Mouse (Mus musculus) right cerebral cortex, postnatal 10 days (tissue): ENCODE measurements at regions not wholly inside any gene's neighbourhood (a gene's known extent, or its start where the extent isn't known, plus 50 kb on each side); places are given as distances from the start of the nearest gene placed in this dataset.
"Not testable (repeated sequence)": the region's sequence is repeated elsewhere in the genome, so short reads cannot be mapped to it uniquely, and the experiment has no call there.

Experiments used
- DNase-seq, 2 experiments: peaks; one replicate each; pipeline ENCODE4 v3.0.0; 2021; ENCODE audit warnings: low spot score in 2 of 2

DNA sequence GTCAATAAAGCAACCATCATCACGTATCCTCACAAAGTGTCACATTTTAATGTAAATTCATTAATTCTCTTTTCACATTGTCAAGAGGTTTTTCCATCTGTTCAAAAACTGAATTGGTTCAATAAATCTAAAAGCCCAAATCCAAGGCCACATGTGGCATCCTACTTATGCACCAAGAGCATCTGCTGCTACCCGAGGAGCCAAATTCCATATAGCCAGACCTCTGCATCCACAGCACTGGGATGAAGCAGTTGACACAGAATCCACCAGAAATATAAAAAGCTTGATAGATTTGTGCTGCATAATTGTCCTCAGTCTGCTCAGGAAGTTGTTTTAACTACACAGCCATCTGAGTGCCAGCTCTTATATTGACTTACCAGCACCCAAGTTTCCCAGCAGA lies 164.4 kb upstream of the Tram1l1 start:
- no peak for DNase-seq

DNA sequence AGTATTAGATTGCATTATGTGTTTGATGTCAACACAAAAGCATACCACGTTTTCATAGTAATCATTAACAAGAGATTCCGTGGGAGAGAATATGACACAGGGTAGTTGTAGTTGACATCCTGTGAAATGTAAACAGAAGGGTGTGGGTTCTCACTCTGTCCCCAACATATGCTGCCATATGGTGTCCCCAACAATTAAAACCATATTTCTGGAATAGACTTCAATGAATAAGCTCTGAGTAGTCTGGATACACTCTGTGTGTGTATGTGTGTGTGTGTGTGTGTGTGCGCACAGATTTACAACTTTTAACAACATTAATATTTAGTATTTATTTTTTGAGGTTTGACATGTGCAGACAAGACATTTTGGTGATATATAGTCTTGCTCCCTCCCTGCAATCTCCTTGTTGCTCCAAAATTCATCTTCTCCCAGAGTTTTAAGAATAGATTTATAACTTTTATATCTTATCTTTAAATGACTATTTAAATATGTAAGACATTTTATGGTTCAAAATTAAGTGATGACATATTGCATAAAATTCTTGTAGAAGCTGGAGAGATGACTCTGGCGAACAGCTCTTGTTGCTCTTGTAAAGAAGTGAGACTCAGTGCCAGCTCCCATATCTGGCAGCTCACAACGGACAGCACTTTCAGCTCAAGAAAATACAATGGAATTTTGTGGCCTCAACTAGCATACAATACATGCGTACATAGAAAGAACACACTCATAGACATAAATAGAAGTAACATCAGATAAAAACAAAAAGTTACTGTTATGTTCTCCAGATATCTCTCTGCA lies 162.6 kb upstream of the Tram1l1 start:
- DNase-seq: no peak

DNA sequence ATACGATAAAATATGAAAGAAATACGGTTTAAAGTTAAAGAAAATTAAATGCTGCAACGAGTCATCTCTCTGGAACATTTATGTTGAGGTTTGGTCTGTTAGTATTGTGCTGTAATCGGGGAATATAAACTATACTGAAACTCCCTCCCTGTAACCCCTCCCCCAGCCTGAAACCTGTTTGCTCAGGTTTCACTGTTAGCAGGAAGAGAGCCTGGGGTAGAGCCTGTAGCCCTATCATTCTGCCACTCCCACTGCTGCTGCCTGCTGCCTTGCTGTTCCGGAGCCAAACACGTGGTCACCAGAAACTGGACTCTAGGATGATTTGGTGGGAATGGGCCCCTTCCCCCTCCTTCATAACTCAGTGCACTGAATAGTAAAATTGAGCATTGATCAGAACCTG lies 127.3 kb upstream of the Tram1l1 start:
- DNase-seq: not testable (repeated sequence)

DNA sequence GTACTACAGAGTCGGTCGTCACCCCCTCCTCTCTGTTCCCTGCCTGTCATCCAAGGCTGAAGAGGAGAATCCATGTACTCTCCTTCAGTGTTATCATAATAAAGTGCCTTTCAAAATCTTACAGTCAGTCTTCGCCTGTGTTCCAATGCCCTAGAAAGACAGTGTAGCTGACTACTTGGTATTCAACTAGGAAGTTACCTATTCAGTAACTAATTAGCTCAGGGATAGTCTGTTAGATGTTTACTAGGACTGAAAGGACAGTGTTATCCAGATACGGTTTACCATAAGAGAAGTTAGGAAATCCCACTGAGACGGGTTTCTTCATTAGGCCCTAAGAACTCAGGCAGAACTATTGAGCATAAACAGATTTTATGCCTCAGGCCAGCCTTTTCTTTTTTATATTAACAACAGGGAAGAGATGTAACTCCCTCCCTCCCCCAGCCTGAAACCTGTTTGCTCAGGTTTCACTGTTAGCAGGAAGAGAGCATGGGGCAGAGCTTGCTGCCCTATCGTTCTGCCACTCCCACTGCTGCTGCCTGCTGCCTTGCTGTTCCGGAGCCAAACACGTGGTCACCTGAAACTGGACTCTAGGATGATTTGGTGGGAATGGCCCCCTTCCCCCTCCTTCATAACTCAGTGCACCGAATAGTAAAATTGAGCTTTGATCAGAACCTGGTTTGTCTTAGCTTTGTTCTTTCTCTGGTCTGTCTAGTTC lies 120.3 kb upstream of the Tram1l1 start:
- DNase-seq: not testable (repeated sequence)

DNA sequence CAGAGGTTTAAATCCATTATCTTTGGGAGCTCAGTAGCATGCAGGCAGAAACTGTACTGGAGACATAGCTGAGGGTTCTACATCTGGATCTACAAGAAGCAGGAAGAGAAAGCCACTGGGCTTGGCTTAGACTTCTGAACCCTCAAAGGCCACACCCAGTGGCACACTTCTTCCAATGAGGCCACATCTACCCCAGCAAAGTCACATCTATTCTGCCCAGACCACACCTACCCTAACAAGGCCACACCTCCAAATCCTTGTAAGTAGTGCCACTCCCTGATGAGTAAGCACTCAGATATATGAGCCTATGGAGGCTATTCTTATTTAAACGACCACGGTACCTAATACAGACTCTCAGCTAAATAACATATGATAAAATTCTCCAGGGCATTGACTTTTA lies 103.5 kb upstream of the Tram1l1 start:
- DNase-seq: no peak

DNA sequence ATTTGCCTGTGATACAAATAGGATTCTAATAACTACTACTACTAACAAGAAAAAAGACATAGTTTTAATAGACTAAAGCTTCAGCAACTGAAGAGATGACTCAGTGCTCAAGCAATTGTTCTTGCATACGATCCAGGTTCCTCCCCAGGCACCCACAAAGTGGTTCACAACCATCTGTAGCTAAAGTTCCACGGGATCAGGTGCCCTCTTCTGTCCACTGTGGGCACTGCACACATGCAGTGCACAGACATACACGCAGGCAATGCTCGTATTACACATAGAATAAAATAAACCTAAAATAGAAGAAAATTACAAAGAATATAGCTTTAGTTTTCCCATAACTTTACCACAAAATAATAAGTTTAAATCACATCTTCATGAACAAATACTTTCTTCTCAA lies 94.7 kb upstream of the Tram1l1 start:
- no peak for DNase-seq

DNA sequence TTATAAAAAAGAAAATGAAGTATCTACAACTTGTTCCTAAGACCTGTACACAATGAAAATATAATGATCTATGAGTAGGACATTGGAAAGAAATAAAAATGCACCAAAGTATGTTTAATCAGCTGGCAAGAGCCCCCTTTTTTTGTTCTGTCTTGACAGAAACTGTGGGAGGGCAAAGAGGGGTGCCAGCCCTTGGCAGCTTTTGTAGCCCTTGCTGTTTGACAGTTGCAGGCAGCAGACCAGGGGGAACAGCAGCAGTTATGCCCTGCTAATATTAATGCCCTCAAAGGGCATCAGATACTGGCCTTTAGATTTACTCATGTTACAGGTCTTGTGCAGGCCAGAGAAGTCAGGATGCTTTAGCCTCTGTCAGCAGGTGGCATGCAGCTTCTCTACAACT lies 93.0 kb upstream of the Tram1l1 start:
- no peak for DNase-seq

DNA sequence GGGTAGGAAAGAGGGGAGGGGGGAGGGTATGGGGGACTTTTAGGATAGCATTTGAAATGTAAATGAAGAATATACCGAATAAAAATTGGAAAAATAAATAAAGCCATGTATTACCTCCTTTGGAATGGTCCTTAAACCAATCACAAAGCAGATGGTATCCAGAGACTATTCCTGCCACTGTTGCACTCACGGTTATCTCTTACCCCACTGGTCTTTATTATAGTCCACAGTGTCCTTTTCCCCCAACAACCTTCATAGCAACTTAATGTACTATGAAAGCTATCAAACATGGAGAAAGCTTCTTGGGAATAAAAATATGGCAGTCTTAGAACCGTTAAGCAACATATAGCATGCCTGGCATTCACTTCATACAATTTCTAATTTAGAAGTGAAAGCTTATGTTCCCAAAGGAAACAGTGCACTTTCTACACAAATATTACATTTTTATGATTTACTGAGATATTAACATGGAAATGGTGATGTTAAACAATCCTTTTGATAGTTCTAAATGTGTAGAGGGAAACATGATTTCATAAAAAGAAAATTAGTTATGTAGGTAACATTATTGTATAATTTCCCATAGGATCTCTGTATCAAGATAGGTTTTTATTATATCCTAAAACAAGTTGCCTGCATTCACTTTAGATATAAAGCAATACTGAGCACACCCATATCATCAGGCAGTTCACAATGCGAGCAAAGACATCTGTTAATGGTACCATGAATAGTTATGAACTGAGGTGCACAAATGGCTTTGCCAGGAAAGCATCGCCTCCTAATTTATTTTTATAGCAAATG lies 79.5 kb upstream of the Tram1l1 start:
- no peak for DNase-seq

DNA sequence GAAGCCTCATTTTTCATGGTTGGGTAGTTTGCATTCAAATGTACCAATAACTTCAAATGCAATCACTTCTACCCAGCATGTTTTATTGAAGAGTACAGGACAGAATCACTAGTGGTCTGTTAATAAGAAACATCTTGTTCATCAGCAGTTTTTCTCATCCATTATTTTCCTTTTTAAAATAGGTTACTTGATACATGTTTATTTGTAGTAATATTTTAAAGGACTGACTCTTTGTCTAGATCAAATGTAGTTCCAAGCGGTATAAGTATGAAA lies 79.0 kb upstream of the Tram1l1 start:
- DNase-seq: no peak

DNA sequence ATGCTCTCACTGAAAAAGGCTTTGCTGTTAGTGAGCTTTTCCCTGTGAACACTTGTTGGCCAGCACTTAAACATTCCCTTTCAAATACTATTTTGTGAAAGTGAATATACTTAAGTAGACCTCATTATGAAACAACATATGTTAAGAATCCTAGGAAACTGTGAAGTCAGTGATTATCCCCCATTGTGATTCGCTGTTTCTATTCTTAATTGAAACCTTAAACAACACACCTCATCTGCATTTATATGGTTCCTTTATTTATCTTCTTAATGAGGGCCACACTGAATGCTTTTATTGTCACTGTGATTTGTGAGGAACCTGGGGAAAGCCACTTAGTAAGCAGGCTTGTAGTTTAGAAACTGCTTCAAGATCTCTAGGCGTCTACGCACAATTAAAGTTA lies 58.5 kb upstream of the Tram1l1 start:
- DNase-seq: no peak

DNA sequence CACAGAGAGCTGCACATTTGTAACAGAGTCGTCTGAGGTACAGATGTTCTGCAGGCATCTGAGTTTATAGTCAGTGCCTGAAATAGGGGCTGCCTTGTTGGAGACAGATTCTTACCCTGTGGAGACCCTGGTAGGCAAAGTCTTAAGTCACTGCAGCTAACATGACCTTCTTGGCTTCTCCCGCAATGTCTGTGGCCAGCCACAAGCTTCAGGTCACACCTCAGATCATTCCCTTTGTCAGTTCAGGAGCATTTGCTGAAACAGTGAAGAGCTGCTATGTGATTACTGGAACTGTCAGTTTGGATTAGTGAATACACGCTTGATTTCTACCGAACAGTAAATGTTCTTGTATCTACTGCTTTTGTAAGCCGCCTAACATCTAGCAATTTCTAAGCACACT lies 53.8 kb upstream of the Tram1l1 start:
- no peak for DNase-seq

DNA sequence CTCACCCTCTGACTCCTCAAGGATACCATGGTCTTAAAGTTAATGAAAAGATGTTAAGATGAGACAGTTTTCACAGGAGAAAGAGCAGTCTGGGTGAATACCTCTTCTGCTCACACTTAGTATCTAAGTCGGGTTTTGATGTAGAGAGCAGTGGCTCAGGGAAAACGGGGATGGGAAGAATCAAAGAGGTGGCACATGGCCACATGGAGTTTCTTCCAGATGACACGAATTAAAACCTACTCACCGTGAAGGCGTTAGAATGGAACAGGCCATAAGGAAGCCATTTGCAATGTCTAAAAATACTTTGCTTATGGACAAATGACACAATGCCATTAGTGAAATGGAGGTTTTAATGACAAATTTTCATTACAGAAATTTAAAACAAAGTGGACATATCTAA lies 50.1 kb upstream of the Tram1l1 start:
- no peak for DNase-seq
